Mouse (Mus musculus) ES-E14 (cell line): ENCODE results near the gene Gfra4. TPM values are rescaled to one million over a fixed set of nuclear protein-coding genes. Genes with fewer than 3 reads are reported as not detected.

Experiments used
- DNase-seq: peaks from one replicate; pipeline ENCODE4 v3.0.0-alpha.2; 2013; ENCODE audit warnings: low read depth, low spot score
- H3K27ac ChIP-seq: 2 replicates; pipeline ENCODE4 v1.5.1; 2012; ENCODE audit warnings: low read depth, mild to moderate bottlenecking, low read length, moderate library complexity, mixed read lengths; ENCODE audit not compliant: poor library complexity, insufficient read depth, severe bottlenecking
- H3K36me3 ChIP-seq: 2 replicates; pipeline ENCODE4 v1.6.1; 2012; ENCODE audit warnings: mild to moderate bottlenecking, low read length, moderate library complexity, mixed read lengths; ENCODE audit not compliant: control insufficient read depth, poor library complexity, insufficient read depth, severe bottlenecking
- H3K4me1 ChIP-seq, 2 experiments: fragments of 150-350 bp in 1 of 2; sonication (generic) in 1 of 2; 2 replicates each; pipeline ENCODE4 v1.6.1; 2012; ENCODE audit warnings: low read length in 2 of 2, mild to moderate bottlenecking in 1 of 2, mixed read lengths in 1 of 2; ENCODE audit not compliant: control insufficient read depth in 2 of 2, insufficient read depth in 2 of 2, poor library complexity in 1 of 2
- H3K4me3 ChIP-seq, 2 experiments: fragments of 150-350 bp in 1 of 2; sonication (generic) in 1 of 2; 2 replicates each; pipeline ENCODE4 v1.5.1; 2012; ENCODE audit warnings: low read length in 2 of 2, low read depth in 1 of 2, mild to moderate bottlenecking in 1 of 2, mixed read lengths in 1 of 2; ENCODE audit not compliant: insufficient read depth in 1 of 2, poor library complexity in 1 of 2, severe bottlenecking in 1 of 2
- H3K9ac ChIP-seq: 2 replicates; pipeline ENCODE4 v1.6.1; 2012; ENCODE audit warnings: low read depth, mild to moderate bottlenecking, low read length, mixed read lengths; ENCODE audit not compliant: poor library complexity, insufficient read depth, severe bottlenecking
- H3K9me3 ChIP-seq: fragments of 150-350 bp; sonication (generic); 2 replicates; pipeline ENCODE4 v1.6.1; 2012; ENCODE audit warnings: low read depth, mild to moderate bottlenecking, low read length; ENCODE audit not compliant: control insufficient read depth, insufficient read depth
- CHD2 ChIP-seq: IDR thresholded peaks from 2 replicates; pipeline ENCODE4 v1.6.1; 2014; ENCODE audit warnings: mild to moderate bottlenecking, low read depth, low read length, inconsistent platforms
- HCFC1 ChIP-seq: IDR thresholded peaks from 2 replicates; pipeline ENCODE4 v1.6.1; 2012; ENCODE audit warnings: low read length, inconsistent platforms, borderline replicate concordance; ENCODE audit not compliant: insufficient read depth
- MAFK ChIP-seq: IDR thresholded peaks from 2 replicates; pipeline ENCODE4 v1.6.1; 2014; ENCODE audit warnings: mild to moderate bottlenecking, low read depth, low read length, inconsistent platforms; ENCODE audit not compliant: insufficient read depth
- ZC3H11A ChIP-seq: IDR thresholded peaks from 2 replicates; pipeline ENCODE4 v1.6.1; 2012; ENCODE audit warnings: low read depth, mild to moderate bottlenecking, inconsistent platforms, low read length, borderline replicate concordance
- ZNF384 ChIP-seq: IDR thresholded peaks from 2 replicates; pipeline ENCODE4 v1.6.1; 2012; ENCODE audit warnings: low read depth, low read length, inconsistent platforms
- in situ Hi-C, 2 experiments: fragments of 600-800 bp; cut with MboI; formaldehyde crosslinking; loops; one replicate each; pipeline ENCODE4 v1.15.1; 2025; ENCODE audit warnings: low sequenced_read_pairs in 2 of 2, inconsistent platforms in 1 of 2; ENCODE audit not compliant: unreplicated experiment in 2 of 2
- total RNA-seq: library from RNA; depleted of rRNA; stranded (reverse); fragments of 300-350 nt; gene quantifications from 2 replicates; pipeline ENCODE4 v1.2.3, GENCODE M21; 2012

Gfra4 gene
- total RNA-seq, 1 experiment: 1.6 TPM

GRCm38 (mm10) chr2:131030998-131031397 lies 11.9 kb downstream of the Gfra4 start:
- Histone ChIP-seq H3K27ac (no peak overlapping the region), H3K4me3 (no peak overlapping the region), H3K9ac (no peak overlapping the region), H3K4me1 (no peaks in the 10 kb centered on the region), H3K36me3 (peaks cover 3% of the 10 kb centered on the region), H3K9me3 (no peaks in the 10 kb centered on the region)
- TF ChIP-seq HCFC1: no peak
- no peak for TF ChIP-seq CHD2
- TF ChIP-seq ZNF384: no peak
- no peak for TF ChIP-seq MAFK
- TF ChIP-seq ZC3H11A: no peak
- DNase-seq: no peak
- in situ Hi-C loops: no loop called here

DNA sequence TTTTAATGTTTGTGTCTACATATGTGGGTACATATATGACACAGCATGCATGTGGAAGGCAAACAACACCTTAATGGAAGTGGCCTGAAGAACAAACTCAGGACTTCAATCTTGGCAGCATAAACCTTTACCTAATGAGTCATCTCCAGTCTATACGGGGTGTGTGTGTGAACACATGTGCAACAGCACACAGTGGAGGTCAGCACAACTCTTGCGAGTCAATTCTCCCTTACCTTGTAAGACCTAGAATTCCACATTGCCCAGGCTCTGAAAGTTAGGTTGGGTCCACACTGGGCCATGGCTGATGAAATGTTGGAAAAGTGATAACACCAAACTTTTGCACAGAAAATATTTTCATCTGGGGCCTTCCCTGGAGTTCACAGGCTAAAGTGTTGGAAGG lies 12.3 kb downstream of the Gfra4 start:
- no peak for DNase-seq
- in situ Hi-C loops: no loop called here
- no peak overlapping the region for H3K9ac ChIP-seq
- H3K36me3 ChIP-seq: peaks cover 7% of the 10 kb centered on the region
- no peaks in the 10 kb centered on the region for H3K9me3 ChIP-seq
- TF ChIP-seq CHD2 (no peak), MAFK (no peak), HCFC1 (no peak), ZNF384 (no peak), ZC3H11A (no peak)
- no peaks in the 10 kb centered on the region for H3K4me1 ChIP-seq
- no peak overlapping the region for H3K27ac ChIP-seq
- no peak overlapping the region for H3K4me3 ChIP-seq

- H3K36me3 ChIP-seq: peaks cover 7% of the 10 kb centered on the region
- in situ Hi-C loops: no loop called here
- H3K4me3 ChIP-seq: no peak overlapping the region
- H3K9ac ChIP-seq: no peak overlapping the region
- no peak for TF ChIP-seq MAFK
- DNase-seq: no peak
- no peaks in the 10 kb centered on the region for H3K9me3 ChIP-seq
- no peak overlapping the region for H3K27ac ChIP-seq
- H3K4me1 ChIP-seq: no peaks in the 10 kb centered on the region
These were observed 13.6 kb downstream of the Gfra4 start for GRCm38 (mm10) chr2:131029065-131029935.

GRCm38 (mm10) chr2:131026941-131027340 lies 15.9 kb downstream of the Gfra4 start:
- Histone ChIP-seq H3K4me1 (no peaks in the 10 kb centered on the region), H3K9ac (no peak overlapping the region), H3K4me3 (no peak overlapping the region), H3K9me3 (no peaks in the 10 kb centered on the region), H3K36me3 (peaks cover 7% of the 10 kb centered on the region), H3K27ac (no peak overlapping the region; the same call in 1 of the 2 replicates)
- in situ Hi-C loops: no loop called here
- no peak for DNase-seq
- TF ChIP-seq ZC3H11A (no peak), CHD2 (no peak), ZNF384 (no peak), MAFK (no peak), HCFC1 (no peak)

GRCm38 (mm10) chr2:131025230-131025629 lies 17.7 kb downstream of the Gfra4 start:
- no peak for DNase-seq
- no peak for TF ChIP-seq ZNF384
- TF ChIP-seq CHD2: no peak
- no peak for TF ChIP-seq HCFC1
- TF ChIP-seq ZC3H11A: no peak
- no peak for TF ChIP-seq MAFK
- Histone ChIP-seq H3K4me3 (no peak overlapping the region), H3K9me3 (no peaks in the 10 kb centered on the region), H3K9ac (no peak overlapping the region), H3K4me1 (no peaks in the 10 kb centered on the region), H3K36me3 (peaks cover 7% of the 10 kb centered on the region), H3K27ac (no peak overlapping the region)
- in situ Hi-C loops: no loop called here
